Mouse (Mus musculus) stomach, embryonic 14.5 days (tissue): ENCODE measurements around the gene Rpl32. TPM values are rescaled to one million over a fixed set of nuclear protein-coding genes. Genes with fewer than 3 reads are reported as not detected.

Source experiments
- ATAC-seq: fragments of 200-750 bp; cut with Nextera tagmentation; 2 replicates; pipeline ENCODE4 v1.8.0; 2017; ENCODE audit warnings: low read depth, moderate TSS enrichment; ENCODE audit not compliant: insufficient number of reproducible peaks, insufficient read depth, low FRiP score
- H3K27ac ChIP-seq: fragments of 300-500 bp; sonication (generic); 2 replicates; pipeline ENCODE4 v1.5.1; 2014; ENCODE audit warnings: mild to moderate bottlenecking, low read length, moderate library complexity, mixed read lengths
- H3K27me3 ChIP-seq: fragments of 300-500 bp; sonication (generic); 2 replicates; pipeline ENCODE4 v1.6.1; 2014; ENCODE audit warnings: low read length, control low read depth, mixed read lengths; ENCODE audit not compliant: control insufficient read depth, insufficient read depth
- H3K36me3 ChIP-seq: fragments of 300-500 bp; sonication (generic); 2 replicates; pipeline ENCODE4 v1.6.1; 2014; ENCODE audit warnings: mild to moderate bottlenecking, control low read depth, low read length, moderate library complexity, mixed read lengths; ENCODE audit not compliant: control insufficient read depth, insufficient read depth
- H3K4me1 ChIP-seq: fragments of 300-500 bp; sonication (generic); 2 replicates; pipeline ENCODE4 v1.6.1; 2014; ENCODE audit warnings: low read length, control low read depth, mixed read lengths; ENCODE audit not compliant: control insufficient read depth, insufficient read depth
- H3K4me2 ChIP-seq: fragments of 300-500 bp; sonication (generic); replicated peaks from 2 replicates; pipeline ENCODE4 v1.6.1; 2014; ENCODE audit warnings: low read depth, low read length, control low read depth
- H3K4me3 ChIP-seq: fragments of 300-500 bp; sonication (generic); 2 replicates; pipeline ENCODE4 v1.5.1; 2014; ENCODE audit warnings: low read depth, low read length, control low read depth
- H3K9ac ChIP-seq: fragments of 300-500 bp; sonication (generic); replicated peaks from 2 replicates; pipeline ENCODE4 v1.6.1; 2014; ENCODE audit warnings: low read depth, mild to moderate bottlenecking, control low read depth, low read length, moderate library complexity, mixed read lengths
- H3K9me3 ChIP-seq: fragments of 300-500 bp; sonication (generic); 2 replicates; pipeline ENCODE4 v1.6.1; 2016; ENCODE audit warnings: low read depth, low read length, control low read depth; ENCODE audit not compliant: control insufficient read depth
- WGBS: fragments of 180-500 bp; shearing (Covaris S2); extraction: QIAGEN DNeasy Blood & Tissue Kit; methylation state at CpG from one replicate; pipeline ENCODE4 v1.1.7; 2014; 5-methylcytosine and 5-hydroxymethylcytosine counted together
- polyA plus RNA-seq: library from polyadenylated mRNA; unstranded; fragments of >200 nt; fragmentation: Nextera tagmentation; extraction: Ambion mirVana; gene quantifications from 2 replicates; pipeline ENCODE4 v1.2.1, GENCODE M21; 2014

Gene Rpl32
- 2,694 and 2,736 TPM in 2 replicates for polyA plus RNA-seq

- Histone ChIP-seq H3K9ac (peak within 1 kb of the TSS; percentile 99), H3K4me2 (peak within 1 kb of the TSS; percentile 93), H3K4me3 (peak within 1 kb of the TSS; percentile 100), H3K4me1 (peaks cover 15% of the 10 kb centered on the region), H3K27ac (peak within 1 kb of the TSS; percentile 94), H3K36me3 (peaks cover 36% of the 10 kb centered on the region), H3K9me3 (no peaks in the 10 kb centered on the region), H3K27me3 (no peaks in the 10 kb centered on the region)
- under 1% methylated on average over 47 of the region's 47 CpGs for WGBS
- ATAC-seq: peak; percentile 67; the same call in 1 of the 2 replicates
These were observed at the start of gene Rpl32 for GRCm38 (mm10) chr6:115808488-115809231. Rpl32 (minus strand) TSS chr6:115808747.

- Histone ChIP-seq H3K4me2 (no peak overlapping the region), H3K27me3 (no peaks in the 10 kb centered on the region), H3K4me3 (no peak overlapping the region), H3K4me1 (peaks cover 35% of the 10 kb centered on the region; the same call in 1 of the 2 replicates), H3K9me3 (no peaks in the 10 kb centered on the region), H3K36me3 (no peaks in the 10 kb centered on the region), H3K27ac (peak overlapping the region; percentile 73), H3K9ac (no peak overlapping the region)
- 0 out of 2 replicates have a peak, but pooled peaks have one; percentile 19 for ATAC-seq
- 38% methylated on average over 4 of the region's 4 CpGs for WGBS
These were observed 47.8 kb upstream of the Rpl32 start for GRCm38 (mm10) chr6:115856361-115856745.

- ATAC-seq: no peak
- Histone ChIP-seq H3K4me1 (peaks cover 35% of the 10 kb centered on the region; the same call in 1 of the 2 replicates), H3K4me2 (no peak overlapping the region), H3K9ac (no peak overlapping the region), H3K9me3 (no peaks in the 10 kb centered on the region), H3K36me3 (no peaks in the 10 kb centered on the region), H3K27me3 (no peaks in the 10 kb centered on the region), H3K27ac (peak overlapping the region; percentile 73), H3K4me3 (no peak overlapping the region)
- 75% methylated on average over 3 of the region's 3 CpGs for WGBS
These were observed 47.3 kb upstream of the Rpl32 start for GRCm38 (mm10) chr6:115855733-115856360.

GRCm38 (mm10) chr6:115854432-115854831 is 45.9 kb upstream of the Rpl32 start:
- H3K27ac ChIP-seq: no peak overlapping the region
- no peak for ATAC-seq
- no peaks in the 10 kb centered on the region for H3K9me3 ChIP-seq
- 63% methylated on average over 2 of the region's 2 CpGs for WGBS
- no peak overlapping the region; the same call in 1 of the 2 replicates for H3K4me2 ChIP-seq
- H3K36me3 ChIP-seq: peaks cover 3% of the 10 kb centered on the region; the same call in 1 of the 2 replicates
- H3K27me3 ChIP-seq: no peaks in the 10 kb centered on the region
- no peak overlapping the region for H3K4me3 ChIP-seq
- H3K9ac ChIP-seq: no peak overlapping the region
- peaks cover 26% of the 10 kb centered on the region; the same call in 1 of the 2 replicates for H3K4me1 ChIP-seq

GRCm38 (mm10) chr6:115853985-115854384 is 45.4 kb upstream of the Rpl32 start:
- Histone ChIP-seq H3K9ac (peak overlapping the region; percentile 42), H3K27me3 (no peaks in the 10 kb centered on the region), H3K4me3 (peak overlapping the region; percentile 46), H3K36me3 (peaks cover 6% of the 10 kb centered on the region), H3K27ac (peak overlapping the region; percentile 85), H3K4me2 (peak overlapping the region; percentile 56), H3K9me3 (no peaks in the 10 kb centered on the region), H3K4me1 (peaks cover 22% of the 10 kb centered on the region; the same call in 1 of the 2 replicates)
- 36% methylated on average over 7 of the region's 7 CpGs for WGBS
- ATAC-seq: no peak

GRCm38 (mm10) chr6:115853091-115853813 is 44.7 kb upstream of the Rpl32 start, which contains the start of the genes Mbd4 and Ift122:
Mbd4 (minus strand) TSS chr6:115853371.
Ift122 (plus strand) TSS chr6:115853470.
- WGBS: under 1% methylated on average over 51 of the region's 51 CpGs

GRCm38 (mm10) chr6:115852446-115853090 is 44.0 kb upstream of the Rpl32 start:
- peak overlapping the region; percentile 46 for H3K4me3 ChIP-seq
- H3K36me3 ChIP-seq: peaks cover 15% of the 10 kb centered on the region
- WGBS: 4% methylated on average over 20 of the region's 20 CpGs
- ATAC-seq: no peak
- H3K4me1 ChIP-seq: peaks cover 20% of the 10 kb centered on the region; the same call in 1 of the 2 replicates
- H3K9me3 ChIP-seq: no peaks in the 10 kb centered on the region
- H3K4me2 ChIP-seq: peak overlapping the region; percentile 65
- peak overlapping the region; percentile 49 for H3K9ac ChIP-seq
- no peaks in the 10 kb centered on the region for H3K27me3 ChIP-seq
- H3K27ac ChIP-seq: peak overlapping the region; percentile 73

More at GRCm38 (mm10) chr6:115853091-115853813, 44.7 kb upstream of the Rpl32 start, which contains the start of the genes Mbd4 and Ift122:
- Histone ChIP-seq H3K27me3 (no peaks in the 10 kb centered on the region), H3K36me3 (peaks cover 13% of the 10 kb centered on the region), H3K9ac (peak within 1 kb of the TSS; percentile 49), H3K4me2 (peak within 1 kb of the TSS; percentile 65), H3K4me3 (peak within 1 kb of the TSS; percentile 46), H3K9me3 (no peaks in the 10 kb centered on the region), H3K27ac (peak within 1 kb of the TSS; percentile 85), H3K4me1 (peaks cover 20% of the 10 kb centered on the region; the same call in 1 of the 2 replicates)
- peak; percentile 98 for ATAC-seq
